In the genomic region with DNA sequence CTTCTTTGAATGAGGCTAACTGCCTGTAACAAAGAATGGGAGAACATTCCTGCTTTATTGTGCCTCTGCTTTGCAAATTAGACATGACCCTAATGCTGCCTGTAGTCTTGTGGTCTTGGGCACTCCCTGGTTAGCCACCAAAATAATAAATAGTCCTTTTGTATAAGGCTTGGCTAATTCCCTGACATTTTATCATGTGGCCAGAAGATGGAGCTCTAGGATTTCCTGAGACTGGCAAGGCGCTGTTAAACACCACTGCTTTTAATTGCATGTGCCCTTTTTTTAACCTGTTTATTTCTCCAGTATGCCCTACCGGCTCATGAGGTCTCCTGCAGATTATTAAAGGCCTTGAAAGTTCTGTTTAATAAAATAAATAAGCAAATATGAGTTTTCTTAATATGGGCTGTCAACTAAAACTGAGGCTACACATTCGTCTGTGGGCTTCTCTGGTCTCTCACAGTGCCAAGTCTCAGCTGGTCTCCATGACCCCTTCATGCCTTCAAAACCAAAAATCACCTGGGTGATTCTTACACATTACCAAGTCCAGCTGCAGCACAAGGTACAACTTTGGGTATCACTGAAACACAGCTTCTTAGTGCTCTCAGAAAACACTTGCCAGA, we compare ENCODE assay signal across 8 mouse cellular contexts. TPM values are rescaled to one million over a fixed set of nuclear protein-coding genes. Genes with fewer than 3 reads are reported as not detected.
DNase-seq lines count a peak whose midpoint lies in the region; ATAC-seq and TF ChIP-seq lines count a peak whose summit lies in the region.

No protein-coding gene starts in this region.

- no peak overlapping the region for H3K4me2 ChIP-seq in CH12.LX (ENCODE audit: insufficient read depth, low read depth, poor library complexity, severe bottlenecking)
- H3K4me2 ChIP-seq in midbrain, postnatal 0 days (ENCODE audit: low read depth, low read length, poor library complexity, severe bottlenecking), result no peak overlapping the region

- WGBS in heart, embryonic 10.5 days, result 28% methylated on average over 3 of the region's 3 CpGs
- WGBS in cerebellum, adult 2 months, result 25% methylated on average over 3 of the region's 3 CpGs
- WGBS in midbrain, postnatal 0 days, result 25% methylated on average over 3 of the region's 3 CpGs

- ATAC-seq in midbrain, postnatal 0 days (ENCODE audit: low FRiP score), result peak; percentile 71; the same call in 1 of the 2 replicates

- no peaks in the 10 kb centered on the region for H3K4me1 ChIP-seq in heart, embryonic 10.5 days
- H3K4me1 ChIP-seq in CH12.LX (ENCODE audit: control insufficient read depth in 1 of 2, insufficient read depth in 2 of 2), result 0 out of 4 replicates have a peak, but pooled peaks cover 0 to 3% of the 10 kb centered on the region in 2 experiments
- no peaks in the 10 kb centered on the region for H3K4me1 ChIP-seq in cerebellum, adult 2 months (ENCODE audit: control insufficient read depth, insufficient read depth, low read length)
- no peaks in the 10 kb centered on the region for H3K4me1 ChIP-seq in midbrain, postnatal 0 days (ENCODE audit: insufficient read depth, low read length)

- H3K27ac ChIP-seq in heart, embryonic 10.5 days, result no peak overlapping the region
- no peak overlapping the region for H3K27ac ChIP-seq in CH12.LX (ENCODE audit: insufficient read depth, low read depth)
- no peak overlapping the region for H3K27ac ChIP-seq in cerebellum, adult 2 months (ENCODE audit: insufficient read depth, low read length)
- H3K27ac ChIP-seq in midbrain, postnatal 0 days (ENCODE audit: low read depth, low read length), result no peak overlapping the region

- peak; percentile 4 to 9 for DNase-seq in heart, postnatal 36 days
- no peak for DNase-seq in heart, embryonic 10.5 days (ENCODE audit: low spot score)
- DNase-seq in CH12.LX (ENCODE audit: extremely low read depth), result peak; percentile 45
- peak; percentile 7 to 25 for DNase-seq in cerebellum, adult 2 months
- peak; percentile 52 for DNase-seq in forelimb bud, embryonic 11.5 days (ENCODE audit: low read depth, low spot score)
- DNase-seq in layer of hippocampus, postnatal 10 days (ENCODE audit: low spot score in 2 of 2), result peak; percentile 25 to 43
- peak; percentile 79 for DNase-seq in midbrain, postnatal 0 days (ENCODE audit: low spot score)
- DNase-seq in gastrocnemius, postnatal 4 days (ENCODE audit: low spot score in 2 of 2), result no peak

- H3K79me2 ChIP-seq in CH12.LX (replicated peaks; ENCODE audit: control insufficient read depth, extremely low read depth, insufficient read depth, poor library complexity, severe bottlenecking), result no peaks in the 10 kb centered on the region

- in situ Hi-C loops in CH12.LX (cut with MboI; ENCODE audit: low pct_ligation_motif_present, low pct_unique_long_range_greater_than_20kb, low sequenced_read_pairs), result no loop called here

- no peaks in the 10 kb centered on the region for H3K36me3 ChIP-seq in heart, embryonic 10.5 days
- no peaks in the 10 kb centered on the region for H3K36me3 ChIP-seq in CH12.LX (replicated peaks in 1 of 2; ENCODE audit: control insufficient read depth in 1 of 2, insufficient read depth in 1 of 2, low read length in 1 of 2)
- no peaks in the 10 kb centered on the region for H3K36me3 ChIP-seq in midbrain, postnatal 0 days (ENCODE audit: insufficient read depth, low read length)

- H3K27me3 ChIP-seq in heart, embryonic 10.5 days (ENCODE audit: insufficient read depth, poor library complexity, severe bottlenecking), result no peaks in the 10 kb centered on the region
- no peaks in the 10 kb centered on the region for H3K27me3 ChIP-seq in CH12.LX (replicated peaks)
- no peaks in the 10 kb centered on the region for H3K27me3 ChIP-seq in cerebellum, adult 2 months (ENCODE audit: control insufficient read depth, insufficient read depth, low read length)
- H3K27me3 ChIP-seq in midbrain, postnatal 0 days (ENCODE audit: insufficient read depth, low read length), result no peaks in the 10 kb centered on the region

- no peak overlapping the region for H3K4me3 ChIP-seq in heart, embryonic 10.5 days
- H3K4me3 ChIP-seq in CH12.LX (replicated peaks in 1 of 3; ENCODE audit: low read depth in 2 of 3, low read length in 2 of 3, poor library complexity in 1 of 3), result no peak overlapping the region
- no peak overlapping the region for H3K4me3 ChIP-seq in cerebellum, adult 2 months (replicated peaks; ENCODE audit: insufficient read depth, low read depth, low read length)
- no peak overlapping the region for H3K4me3 ChIP-seq in midbrain, postnatal 0 days (ENCODE audit: low read depth, low read length)

- TF ChIP-seq RAD21 in CH12.LX (IDR thresholded peaks at IDR 0.05; ENCODE audit: low read depth, low read length), result peak; percentile 69

- no peaks in the 10 kb centered on the region for H3K9me3 ChIP-seq in heart, embryonic 10.5 days
- peaks cover under 1% of the 10 kb centered on the region for H3K9me3 ChIP-seq in CH12.LX (replicated peaks; ENCODE audit: low read length)
- H3K9me3 ChIP-seq in midbrain, postnatal 0 days (ENCODE audit: low read length), result no peaks in the 10 kb centered on the region

- dilution Hi-C loops in CH12.LX (cut with MboI; ENCODE audit: extremely low pct_ligation_motif_present, extremely low pct_unique_long_range_greater_than_20kb, low sequenced_read_pairs), result no loop called here

- intact Hi-C loops in heart, postnatal 36 days (cut with DNase I), result loop anchor here (10.0 kb wide), 1 partner anchor 794 kb away; no protein-coding TSS in a partner anchor

- no peak overlapping the region for H3K9ac ChIP-seq in CH12.LX (ENCODE audit: insufficient read depth, low read depth)
- no peak overlapping the region for H3K9ac ChIP-seq in midbrain, postnatal 0 days (replicated peaks; ENCODE audit: low read length, poor library complexity, severe bottlenecking)

- no peak for TF ChIP-seq POLR2A in CH12.LX (IDR thresholded peaks at IDR 0.05; ENCODE audit: low read depth, low read length)
- TF ChIP-seq POLR2A in cerebellum, adult 2 months (IDR thresholded peaks at IDR 0.05; ENCODE audit: borderline replicate concordance, insufficient read depth, low read length), result no peak

- no peak for TF ChIP-seq EP300 in CH12.LX (IDR thresholded peaks at IDR 0.05; ENCODE audit: low read length)

- TF ChIP-seq CTCF in CH12.LX (conservative IDR thresholded peaks at IDR 0.05 in 1 of 2, IDR thresholded peaks at IDR 0.05 in 1 of 2; ENCODE audit: low read depth in 2 of 2, low read length in 2 of 2), result peak; percentile 45 to 63
- peak; percentile 36; the same call in 1 of the 2 replicates for TF ChIP-seq CTCF in cerebellum, adult 2 months (IDR thresholded peaks at IDR 0.05; ENCODE audit: borderline replicate concordance, insufficient read depth, low read depth, low read length)
- TF ChIP-seq CTCF in midbrain, postnatal 0 days (IDR thresholded peaks at IDR 0.05), result peak; percentile 86

TF ChIP-seq in CH12.LX, 34 proteins besides CTCF, POLR2A, EP300 and RAD21:
- TF ChIP-seq RCOR1 (conservative IDR thresholded peaks at IDR 0.05; ENCODE audit: low read depth, low read length) (no peak), MXI1 (IDR thresholded peaks at IDR 0.05; ENCODE audit: low read depth, low read length) (no peak), ETS1 (conservative IDR thresholded peaks at IDR 0.05; ENCODE audit: low read depth, low read length) (no peak), TBP (conservative IDR thresholded peaks at IDR 0.05; ENCODE audit: low read depth, low read length) (no peak), CHD1 (IDR thresholded peaks at IDR 0.05; ENCODE audit: low read depth, low read length) (no peak), UBTF (IDR thresholded peaks at IDR 0.05; ENCODE audit: low read depth, low read length) (no peak), KAT2A (IDR thresholded peaks at IDR 0.05; ENCODE audit: insufficient replicate concordance, low read length) (no peak), NELFE (IDR thresholded peaks at IDR 0.05; ENCODE audit: low read depth, low read length) (no peak), HCFC1 (IDR thresholded peaks at IDR 0.05; ENCODE audit: low read depth, low read length) (no peak), JUN (IDR thresholded peaks at IDR 0.05; ENCODE audit: insufficient read depth, low read depth, low read length) (no peak), USF1 (IDR thresholded peaks at IDR 0.05; ENCODE audit: low read depth, low read length) (no peak), IRF4 (IDR thresholded peaks at IDR 0.05; ENCODE audit: low read depth, low read length) (no peak), GABPA (IDR thresholded peaks at IDR 0.05; ENCODE audit: insufficient replicate concordance, low read depth, low read length) (no peak), ELF1 (IDR thresholded peaks at IDR 0.05; ENCODE audit: low read depth, low read length) (no peak), CHD2 (IDR thresholded peaks at IDR 0.05; ENCODE audit: low read length) (no peak), MAZ (IDR thresholded peaks at IDR 0.05; ENCODE audit: low read depth, low read length) (no peak), E2F4 (IDR thresholded peaks at IDR 0.05; ENCODE audit: insufficient replicate concordance, low read depth, low read length) (no peak), USF2 (conservative IDR thresholded peaks at IDR 0.05; ENCODE audit: low read depth, low read length) (no peak)

RNA-seq across cellular contexts. Expression of a gene that starts 51.9 kb away (rescaled TPM):
- 10 to 100 TPM; 19.2 to 19.5 TPM for total RNA-seq in heart, postnatal 36 days (2021)
- polyA plus RNA-seq in heart, embryonic 10.5 days (2016; fragmentation: Nextera tagmentation; extraction: Ambion mirVana), result 43.3 and 50.2 TPM in 2 replicates
- total RNA-seq in CH12.LX (2012; rRNA removed), result 0.04 and 0.21 TPM in 2 replicates
- total RNA-seq in CH12.LX (2014; rRNA removed), result 0.19 TPM in 1 of 2 replicates, not detected in the other
- 0.16 and 0.23 TPM in 2 replicates for polyA plus RNA-seq in CH12.LX (2012; ENCODE audit: insufficient read length, low read depth)
- polyA plus RNA-seq in cerebellum, adult 2 months (2012; rRNA removed), result 28.7 and 31.8 TPM in 2 replicates
- total RNA-seq in layer of hippocampus, postnatal 10 days (2021), result 10 to 100 TPM; 28.3 to 28.4 TPM
- 11.9 and 21.7 TPM in 2 replicates for total RNA-seq in midbrain, postnatal 0 days (2014; rRNA removed)
- 11.5 and 15.4 TPM in 2 replicates for polyA plus RNA-seq in midbrain, postnatal 0 days (2015; fragmentation: Nextera tagmentation; extraction: Ambion mirVana)
- total RNA-seq in gastrocnemius, postnatal 4 days (2021), result 10 to 100 TPM; 71.4 to 72.1 TPM

Comparison
In these comparisons a context has a peak if more than half of its experiments do, and no peak if none do; other contexts are left out.
1. DNase-seq: peak in heart, postnatal 36 days (2 of 2), CH12.LX (single experiment), cerebellum, adult 2 months (2 of 2), forelimb bud, embryonic 11.5 days (single experiment), layer of hippocampus, postnatal 10 days (2 of 2) and midbrain, postnatal 0 days (single experiment); none in heart, embryonic 10.5 days (single experiment) and gastrocnemius, postnatal 4 days (0 of 2).
2. CTCF ChIP-seq: peak in every context shown above with its lines; median percentile 86 in midbrain, postnatal 0 days; 54 in CH12.LX; 36 in cerebellum, adult 2 months.
3. RNA of a gene that starts 51.9 kb away (total RNA-seq): 71.4 to 72.1 TPM in gastrocnemius, postnatal 4 days, 28.3 to 28.4 TPM in layer of hippocampus, postnatal 10 days, 11.9 to 21.7 TPM in midbrain, postnatal 0 days and 19.2 to 19.5 TPM in heart, postnatal 36 days; 0.04 to 0.21 TPM in CH12.LX; every median in the first group is over 10 times any median in the second.